Mouse (Mus musculus) telencephalon, adult 2 months (tissue): ENCODE measurements around the gene Ints6l.
"Not testable (repeated sequence)": the region's sequence is repeated elsewhere in the genome, so short reads cannot be mapped to it uniquely, and the experiment has no call there.

Source experiments
- DNase-seq: peaks from one replicate; pipeline ENCODE4 v3.0.0-alpha.2; 2011; ENCODE audit warnings: low read depth, low spot score

Ints6l gene

GRCm38 (mm10) chrX:56524442-56524841, 69.8 kb downstream of the Ints6l start, which contains the start of gene Gm10477:
Gene Gm10477, plus strand, starts transcription at chrX:56524742.
- not testable (repeated sequence) for DNase-seq

DNA sequence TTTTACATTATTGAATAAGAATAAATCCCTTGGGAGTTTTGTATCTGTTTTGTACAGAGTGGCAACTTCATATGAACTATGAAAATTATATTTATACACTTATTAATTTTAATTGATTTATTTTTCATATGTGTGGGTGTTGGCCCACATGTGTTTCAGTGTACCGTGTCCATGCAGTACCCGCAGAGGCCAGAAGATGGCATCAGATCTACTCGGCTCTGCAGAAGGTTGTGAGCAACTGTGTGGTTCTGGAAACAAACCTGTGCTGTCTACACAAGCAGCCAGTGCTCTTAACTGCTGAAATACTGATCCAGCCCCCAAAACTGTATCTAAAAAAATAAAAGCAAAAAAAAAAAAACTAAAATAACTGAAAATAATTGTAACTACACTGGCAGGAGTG, 76.6 kb downstream of the Ints6l start:
- DNase-seq: peak; percentile 9

GRCm38 (mm10) chrX:56537162-56537561, 82.5 kb downstream of the Ints6l start:
- peak; percentile 5 for DNase-seq

DNA sequence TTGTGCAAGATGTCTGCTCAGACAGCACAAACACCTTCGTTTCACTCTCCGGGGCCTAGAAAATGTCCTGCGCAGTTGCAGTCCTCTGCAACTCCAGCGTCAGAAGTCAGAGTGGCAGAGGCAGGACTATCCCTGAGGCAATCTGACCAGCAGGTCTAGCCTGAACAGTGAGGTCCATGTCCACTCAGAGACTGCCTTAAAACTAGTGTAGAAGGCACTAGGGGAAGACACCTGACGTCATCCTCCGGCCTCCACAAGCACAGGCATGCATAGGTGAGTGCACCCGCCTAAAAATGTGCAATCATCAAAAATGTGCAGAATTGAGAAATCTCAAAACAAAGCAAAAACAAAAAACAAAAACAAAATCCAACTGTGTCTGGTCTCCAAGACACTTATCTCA, 94.8 kb downstream of the Ints6l start, which contains the start of gene Gm648:
Gm648 (minus strand) TSS at position 101 of the 400 bp plus-strand sequence.
- DNase-seq: no peak

- DNase-seq: no peak
Measured at GRCm38 (mm10) chrX:56553584-56553983, 98.9 kb downstream of the Ints6l start.
